Mouse (Mus musculus): ENCODE measurements at regions not wholly inside any gene's neighbourhood (a gene's known extent, or its start where the extent isn't known, plus 50 kb on each side); places are given as distances from the start of the nearest gene placed in this dataset.

GRCm38 (mm10) chr11:52628875-52629274, 135.6 kb upstream of the Fstl4 start:
- DNase-seq (ENCODE audit: low read depth, low spot score), result no peak

- DNase-seq (ENCODE audit: low read depth, low spot score), result no peak
Measured at GRCm38 (mm10) chr11:52629776-52630175, 134.7 kb upstream of the Fstl4 start.

GRCm38 (mm10) chr11:52631579-52631978, 132.9 kb upstream of the Fstl4 start:
- DNase-seq (ENCODE audit: low read depth, low spot score), result no peak

- no peak for DNase-seq (ENCODE audit: low read depth, low spot score)
Measured at GRCm38 (mm10) chr11:52634189-52634588, 130.2 kb upstream of the Fstl4 start.

GRCm38 (mm10) chr11:52635716-52636389, 128.6 kb upstream of the Fstl4 start:
- DNase-seq (ENCODE audit: low read depth, low spot score), result no peak

- no peak for DNase-seq (ENCODE audit: low read depth, low spot score)
Measured at GRCm38 (mm10) chr11:52638939-52639338, 125.5 kb upstream of the Fstl4 start.

GRCm38 (mm10) chr11:52641725-52642338, 122.6 kb upstream of the Fstl4 start:
- no peak for DNase-seq (ENCODE audit: low read depth, low spot score)

GRCm38 (mm10) chr11:52644081-52644768, 120.2 kb upstream of the Fstl4 start:
- no peak for DNase-seq (ENCODE audit: low read depth, low spot score)

- no peak for DNase-seq (ENCODE audit: low read depth, low spot score)
Measured at GRCm38 (mm10) chr11:52648176-52648839, 116.1 kb upstream of the Fstl4 start.

GRCm38 (mm10) chr11:52648849-52649400, 115.5 kb upstream of the Fstl4 start:
- no peak for DNase-seq (ENCODE audit: low read depth, low spot score)

- no peak for DNase-seq (ENCODE audit: low read depth, low spot score)
Measured at GRCm38 (mm10) chr11:52654640-52655039, 109.8 kb upstream of the Fstl4 start.

- no peak for DNase-seq (ENCODE audit: low read depth, low spot score)
Measured at GRCm38 (mm10) chr11:52655720-52656474, 108.5 kb upstream of the Fstl4 start.

GRCm38 (mm10) chr11:52661234-52661633, 103.2 kb upstream of the Fstl4 start:
- DNase-seq (ENCODE audit: low read depth, low spot score), result no peak

GRCm38 (mm10) chr11:52661894-52662593, 102.4 kb upstream of the Fstl4 start:
- no peak for DNase-seq (ENCODE audit: low read depth, low spot score)

GRCm38 (mm10) chr11:52665343-52665742, 99.1 kb upstream of the Fstl4 start:
- DNase-seq (ENCODE audit: low read depth, low spot score), result no peak

GRCm38 (mm10) chr11:52675022-52675421, 89.4 kb upstream of the Fstl4 start:
- DNase-seq (ENCODE audit: low read depth, low spot score), result no peak

GRCm38 (mm10) chr11:52678259-52678658, 86.2 kb upstream of the Fstl4 start:
- DNase-seq (ENCODE audit: low read depth, low spot score), result no peak

GRCm38 (mm10) chr11:52685436-52685835, 79.0 kb upstream of the Fstl4 start:
- DNase-seq (ENCODE audit: low read depth, low spot score), result no peak

- no peak for DNase-seq (ENCODE audit: low read depth, low spot score)
Measured at GRCm38 (mm10) chr11:52692701-52693100, 71.7 kb upstream of the Fstl4 start.

- DNase-seq (ENCODE audit: low read depth, low spot score), result no peak
Measured at GRCm38 (mm10) chr11:52701682-52702081, 62.8 kb upstream of the Fstl4 start.

- no peak for DNase-seq (ENCODE audit: low read depth, low spot score)
Measured at GRCm38 (mm10) chr11:52703391-52703790, 61.0 kb upstream of the Fstl4 start.
